Mouse (Mus musculus) C2C12 (cell line): ENCODE measurements around the gene Crtc1. TPM values are rescaled to one million over a fixed set of nuclear protein-coding genes. Genes with fewer than 3 reads are reported as not detected.

Source experiments
- H3K27me3 ChIP-seq: one replicate; pipeline ENCODE4 v1.6.1; 2011; ENCODE audit not compliant: control insufficient read depth, insufficient read depth, insufficient read length
- H3K36me3 ChIP-seq: one replicate; pipeline ENCODE4 v1.6.1; 2011; ENCODE audit not compliant: control insufficient read depth, insufficient read depth
- H3K4me3 ChIP-seq: one replicate; pipeline ENCODE4 v1.5.1; 2011; ENCODE audit warnings: mild to moderate bottlenecking, control low read depth; ENCODE audit not compliant: poor library complexity, insufficient read depth, severe bottlenecking
- H3K79me2 ChIP-seq: one replicate; pipeline ENCODE4 v1.6.1; 2011; ENCODE audit not compliant: control insufficient read depth, insufficient read depth
- H3K79me3 ChIP-seq: one replicate; pipeline ENCODE4 v1.6.1; 2011; ENCODE audit warnings: low read depth, control low read depth
- H3ac ChIP-seq: one replicate; pipeline ENCODE3; 2011; ENCODE audit warnings: low read depth; ENCODE audit not compliant: control insufficient read depth, insufficient read length
- CEBPB ChIP-seq: IDR thresholded peaks from one replicate; pipeline ENCODE4 v1.6.1; 2011; ENCODE audit warnings: low read depth, mild to moderate bottlenecking, control low read depth, moderate library complexity
- CTCF ChIP-seq: IDR thresholded peaks from one replicate; pipeline ENCODE4 v1.5.1; 2011; ENCODE audit not compliant: control insufficient read depth, insufficient read depth, insufficient read length
- FOSL1 ChIP-seq: IDR thresholded peaks from one replicate; pipeline ENCODE4 v1.8.0; 2011; ENCODE audit warnings: mild to moderate bottlenecking, low read length; ENCODE audit not compliant: poor library complexity, insufficient read depth, severe bottlenecking
- MAX ChIP-seq: IDR thresholded peaks from one replicate; pipeline ENCODE4 v1.6.1; 2011; ENCODE audit warnings: mild to moderate bottlenecking, control low read depth
- MYOD1 ChIP-seq: IDR thresholded peaks from one replicate; pipeline ENCODE4 v1.6.1; 2011; ENCODE audit warnings: low read depth; ENCODE audit not compliant: control insufficient read depth, insufficient read length
- MYOG ChIP-seq: IDR thresholded peaks from one replicate; pipeline ENCODE4 v1.6.1; 2011; ENCODE audit not compliant: control insufficient read depth, insufficient read length; ENCODE audit errors: extremely low read depth
- USF1 ChIP-seq: IDR thresholded peaks from one replicate; pipeline ENCODE4 v1.6.1; 2011; ENCODE audit warnings: low read depth, mild to moderate bottlenecking, control low read depth, moderate library complexity
- polyA plus RNA-seq: library from polyadenylated mRNA; unstranded; fragments of >200 nt; fragmentation: generic; extraction: Trizol; gene quantifications from one replicate; pipeline ENCODE4 v1.2.1, GENCODE M21; 2012; ENCODE audit warnings: missing spikeins

The Crtc1 gene
- polyA plus RNA-seq, 1 experiment: 11.7 TPM

DNA sequence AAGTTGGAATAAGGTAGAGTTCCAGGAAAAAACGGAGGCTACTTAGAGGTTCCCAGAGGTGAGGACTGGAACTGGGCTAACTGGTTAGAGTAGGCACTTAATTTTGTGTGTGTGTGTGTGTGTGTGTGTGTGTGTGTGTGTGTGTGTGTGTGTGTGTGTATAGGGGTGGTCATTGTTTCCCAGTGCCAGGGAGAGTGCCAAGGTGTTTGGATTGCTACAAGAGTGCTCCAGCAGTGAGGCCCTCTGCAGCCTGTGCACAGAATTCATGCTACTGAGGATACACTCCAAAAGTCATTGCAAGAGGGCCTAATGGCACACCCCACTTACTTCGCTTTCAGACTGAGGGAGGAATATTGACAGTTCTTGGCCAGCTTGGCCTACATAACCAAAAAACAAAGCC lies 43.6 kb upstream of the Crtc1 start:
- H3K79me3 ChIP-seq: no peaks in the 10 kb centered on the region
- H3K79me2 ChIP-seq: no peaks in the 10 kb centered on the region
- no peaks in the 10 kb centered on the region for H3K27me3 ChIP-seq
- no peaks in the 10 kb centered on the region for H3K36me3 ChIP-seq
- no peak overlapping the region for H3K4me3 ChIP-seq
- no peak for TF ChIP-seq MYOG
- no peak for TF ChIP-seq CEBPB
- TF ChIP-seq FOSL1: no peak
- no peak for TF ChIP-seq MYOD1
- no peak for TF ChIP-seq USF1
- no peak for TF ChIP-seq MAX
- TF ChIP-seq CTCF: no peak
- no peak overlapping the region for H3ac ChIP-seq

DNA sequence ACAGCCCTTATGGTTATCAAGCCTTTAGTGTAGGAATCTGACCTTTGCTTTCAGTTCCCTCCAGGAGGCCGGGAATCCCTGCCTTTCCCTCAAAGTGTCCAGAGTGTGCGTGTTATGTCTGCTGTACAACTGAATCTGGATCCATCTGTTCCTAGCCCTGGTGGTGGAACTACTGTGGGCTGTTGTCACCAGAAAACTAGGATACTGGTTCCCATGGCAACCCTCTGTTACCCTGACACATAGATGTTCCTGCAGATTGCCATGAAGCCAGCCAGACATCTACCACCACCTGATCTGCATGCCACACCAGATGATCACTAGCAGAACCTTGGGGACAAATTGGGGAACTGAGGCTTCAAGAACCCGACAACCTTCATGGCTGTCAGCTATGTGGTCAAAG lies 42.5 kb upstream of the Crtc1 start:
- Histone ChIP-seq H3K27me3 (no peaks in the 10 kb centered on the region), H3K36me3 (no peaks in the 10 kb centered on the region), H3K79me3 (no peaks in the 10 kb centered on the region), H3ac (no peak overlapping the region), H3K4me3 (no peak overlapping the region), H3K79me2 (no peaks in the 10 kb centered on the region)
- no peak for TF ChIP-seq CTCF
- no peak for TF ChIP-seq USF1
- no peak for TF ChIP-seq MAX
- TF ChIP-seq FOSL1: no peak
- TF ChIP-seq MYOD1: no peak
- no peak for TF ChIP-seq CEBPB
- TF ChIP-seq MYOG: no peak

DNA sequence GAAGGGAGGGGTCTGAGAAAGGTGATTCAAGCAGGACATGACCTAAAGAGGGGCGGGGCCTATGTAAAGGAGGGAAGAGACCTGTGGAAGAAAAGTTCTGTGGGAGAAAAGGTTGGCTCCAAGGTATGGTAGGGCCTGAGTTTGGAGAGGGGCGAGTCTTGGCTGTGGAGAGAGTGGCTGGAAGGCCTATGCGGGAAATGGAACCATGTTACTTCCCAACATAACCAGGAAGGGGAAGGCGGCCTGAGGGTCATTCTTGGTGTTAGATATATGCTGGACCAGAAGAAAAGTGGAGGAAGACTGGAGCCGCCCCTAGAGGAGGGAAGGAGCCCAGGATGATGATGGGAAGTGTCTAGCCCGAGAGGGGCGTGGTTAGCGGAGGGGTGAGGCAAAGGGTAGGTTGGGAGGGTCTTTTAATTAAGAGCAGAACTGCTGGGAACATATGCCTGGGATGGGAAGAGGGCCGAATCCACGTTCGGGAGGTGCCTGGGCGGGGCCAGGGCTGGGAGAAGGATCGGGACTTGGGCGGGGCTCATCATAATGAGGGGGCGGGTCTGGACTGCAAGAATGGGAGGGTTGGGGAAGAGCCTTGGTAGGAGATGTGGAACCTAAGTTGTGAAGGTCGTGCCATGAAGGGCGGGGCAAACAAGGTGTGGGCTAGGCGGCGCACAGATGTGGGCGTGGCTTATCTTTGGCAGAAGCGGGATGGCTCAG lies 38.0 kb upstream of the Crtc1 start:
- Histone ChIP-seq H3K36me3 (peaks cover 7% of the 10 kb centered on the region), H3K79me3 (peaks cover 38% of the 10 kb centered on the region), H3K27me3 (no peaks in the 10 kb centered on the region), H3ac (no peak overlapping the region), H3K79me2 (peaks cover 42% of the 10 kb centered on the region), H3K4me3 (no peak overlapping the region)
- no peak for TF ChIP-seq FOSL1
- no peak for TF ChIP-seq CEBPB
- no peak for TF ChIP-seq MYOG
- TF ChIP-seq USF1: no peak
- no peak for TF ChIP-seq MYOD1
- no peak for TF ChIP-seq MAX
- no peak for TF ChIP-seq CTCF

DNA sequence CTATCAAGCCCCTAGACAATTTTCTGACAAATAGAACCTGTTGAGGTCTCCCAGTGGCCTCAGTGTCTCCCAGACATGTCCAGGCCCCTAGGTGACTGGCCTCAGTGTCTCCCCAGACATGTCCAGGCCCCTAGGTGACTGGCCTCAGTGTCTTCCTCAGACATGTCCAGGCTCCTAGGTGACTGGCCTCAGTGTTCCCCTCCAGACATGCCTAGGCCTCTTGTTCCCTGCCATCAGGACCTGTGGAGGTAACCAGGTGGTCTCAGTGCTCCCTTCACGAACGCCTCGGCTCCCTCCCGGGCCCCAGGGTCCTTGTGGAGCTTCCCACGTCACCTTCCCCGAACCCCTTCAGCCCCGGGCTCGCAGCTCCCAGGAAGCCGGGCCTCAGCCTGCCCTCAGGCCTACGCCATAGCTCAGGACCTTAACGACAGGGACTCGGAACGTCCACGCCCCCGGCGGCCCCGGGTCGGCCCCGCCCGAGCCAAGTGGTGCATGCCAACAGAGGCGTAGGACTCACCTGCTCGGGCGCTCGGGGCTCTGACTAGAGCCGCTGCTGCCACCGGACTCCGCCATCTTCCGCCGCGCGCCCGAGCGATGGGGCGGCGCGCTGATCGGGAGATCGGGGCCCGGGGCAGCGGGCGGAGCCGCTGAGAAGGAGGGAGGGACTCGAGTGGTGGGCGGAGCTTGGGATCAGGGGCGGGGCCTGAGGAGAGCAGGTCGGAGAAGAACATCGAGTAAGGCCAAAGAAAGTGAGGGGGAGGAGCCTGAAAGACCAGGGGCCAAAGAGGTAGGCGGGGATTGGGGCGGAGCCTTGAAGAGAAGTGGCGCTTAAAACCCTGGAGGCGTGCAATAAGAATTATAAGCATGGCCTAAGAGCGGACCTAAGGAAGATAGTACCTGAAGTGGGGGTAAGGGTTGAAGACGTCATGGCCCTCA lies 37.2 kb upstream of the Crtc1 start, which contains the start of gene Klhl26:
TSS of gene Klhl26 (minus strand) at position 636 of the 936 bp plus-strand sequence.
- Histone ChIP-seq H3ac (peak within 1 kb of the TSS; percentile 99), H3K4me3 (peak within 1 kb of the TSS; percentile 92), H3K27me3 (no peaks in the 10 kb centered on the region), H3K79me3 (peaks cover 46% of the 10 kb centered on the region), H3K36me3 (peaks cover 9% of the 10 kb centered on the region), H3K79me2 (peaks cover 50% of the 10 kb centered on the region)
- TF ChIP-seq USF1 (no peak), MYOD1 (no peak), MYOG (no peak), CEBPB (no peak), CTCF (no peak), FOSL1 (no peak), MAX (no peak)

DNA sequence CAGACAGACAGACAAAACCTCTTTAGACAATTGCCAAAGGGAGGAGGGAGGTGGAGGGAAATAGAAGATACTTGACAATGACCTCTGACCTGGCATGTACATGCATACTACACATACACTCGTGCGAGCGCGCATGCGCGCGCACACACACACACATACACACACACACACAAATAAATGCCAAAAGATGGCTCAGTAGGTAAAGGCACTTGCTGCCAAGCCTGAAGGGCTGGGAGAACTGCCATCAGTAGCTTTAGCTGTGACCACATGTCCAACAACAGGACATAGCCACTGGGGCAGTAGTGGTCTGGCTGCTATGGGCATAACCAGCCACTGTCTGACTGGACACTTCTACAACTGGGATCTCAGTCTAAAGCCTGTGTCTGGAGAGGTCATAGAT lies 32.5 kb upstream of the Crtc1 start:
- Histone ChIP-seq H3K79me3 (peaks cover 81% of the 10 kb centered on the region), H3K36me3 (peaks cover 17% of the 10 kb centered on the region), H3ac (no peak overlapping the region), H3K79me2 (peaks cover 98% of the 10 kb centered on the region), H3K27me3 (no peaks in the 10 kb centered on the region), H3K4me3 (no peak overlapping the region)
- TF ChIP-seq CEBPB: no peak
- TF ChIP-seq MYOG: no peak
- no peak for TF ChIP-seq USF1
- no peak for TF ChIP-seq CTCF
- TF ChIP-seq FOSL1: no peak
- TF ChIP-seq MAX: no peak
- no peak for TF ChIP-seq MYOD1
